Mouse (Mus musculus) lung, embryonic 14.5 days (tissue): ENCODE measurements around the gene Tfrc. TPM values are rescaled to one million over a fixed set of nuclear protein-coding genes. Genes with fewer than 3 reads are reported as not detected.

Experiments
- ATAC-seq: fragments of 200-750 bp; cut with Nextera tagmentation; 2 replicates; pipeline ENCODE4 v1.8.0; 2017; ENCODE audit warnings: mild to moderate bottlenecking, moderate TSS enrichment, moderate library complexity; ENCODE audit not compliant: insufficient read depth
- DNase-seq: peaks from one replicate; pipeline ENCODE4 v3.0.0-alpha.2; 2015
- H3K27ac ChIP-seq: fragments of 300-500 bp; sonication (generic); 2 replicates; pipeline ENCODE4 v1.5.1; 2014; ENCODE audit warnings: low read depth, mild to moderate bottlenecking, moderate library complexity
- H3K27me3 ChIP-seq: fragments of 300-500 bp; sonication (generic); 2 replicates; pipeline ENCODE4 v1.6.1; 2014; ENCODE audit warnings: low read length, control low read depth; ENCODE audit not compliant: insufficient read depth
- H3K36me3 ChIP-seq: fragments of 300-500 bp; sonication (generic); 2 replicates; pipeline ENCODE4 v1.6.1; 2014; ENCODE audit warnings: control low read depth; ENCODE audit not compliant: insufficient read depth
- H3K4me1 ChIP-seq: fragments of 300-500 bp; sonication (generic); 2 replicates; pipeline ENCODE4 v1.6.1; 2014; ENCODE audit warnings: antibody characterized with exemption, control low read depth; ENCODE audit not compliant: insufficient read depth
- H3K4me2 ChIP-seq: fragments of 300-500 bp; sonication (generic); 2 replicates; pipeline ENCODE4 v1.6.1; 2014; ENCODE audit warnings: mild to moderate bottlenecking
- H3K4me3 ChIP-seq: fragments of 300-500 bp; sonication (generic); 2 replicates; pipeline ENCODE4 v1.5.1; 2014; ENCODE audit warnings: low read depth, low read length
- H3K9ac ChIP-seq: fragments of 300-500 bp; sonication (generic); 2 replicates; pipeline ENCODE4 v1.6.1; 2014
- H3K9me3 ChIP-seq: fragments of 300-500 bp; sonication (generic); 2 replicates; pipeline ENCODE4 v1.6.1; 2016; ENCODE audit warnings: low read depth, low read length, control low read depth
- CTCF ChIP-seq: IDR thresholded peaks from 2 replicates; pipeline ENCODE4 v1.5.1; 2016; ENCODE audit warnings: antibody characterized with exemption, low read depth
- WGBS: fragments of 180-500 bp; shearing (Covaris S2); extraction: QIAGEN DNeasy Blood & Tissue Kit; methylation state at CpG from one replicate; pipeline ENCODE4 v1.1.7; 2014; 5-methylcytosine and 5-hydroxymethylcytosine counted together
- polyA plus RNA-seq: library from polyadenylated mRNA; unstranded; fragments of >200 nt; fragmentation: Nextera tagmentation; extraction: Ambion mirVana; gene quantifications from 2 replicates; pipeline ENCODE4 v1.2.1, GENCODE M21; 2014

Gene Tfrc
- polyA plus RNA-seq, result 64.5 and 71.2 TPM in 2 replicates

DNA sequence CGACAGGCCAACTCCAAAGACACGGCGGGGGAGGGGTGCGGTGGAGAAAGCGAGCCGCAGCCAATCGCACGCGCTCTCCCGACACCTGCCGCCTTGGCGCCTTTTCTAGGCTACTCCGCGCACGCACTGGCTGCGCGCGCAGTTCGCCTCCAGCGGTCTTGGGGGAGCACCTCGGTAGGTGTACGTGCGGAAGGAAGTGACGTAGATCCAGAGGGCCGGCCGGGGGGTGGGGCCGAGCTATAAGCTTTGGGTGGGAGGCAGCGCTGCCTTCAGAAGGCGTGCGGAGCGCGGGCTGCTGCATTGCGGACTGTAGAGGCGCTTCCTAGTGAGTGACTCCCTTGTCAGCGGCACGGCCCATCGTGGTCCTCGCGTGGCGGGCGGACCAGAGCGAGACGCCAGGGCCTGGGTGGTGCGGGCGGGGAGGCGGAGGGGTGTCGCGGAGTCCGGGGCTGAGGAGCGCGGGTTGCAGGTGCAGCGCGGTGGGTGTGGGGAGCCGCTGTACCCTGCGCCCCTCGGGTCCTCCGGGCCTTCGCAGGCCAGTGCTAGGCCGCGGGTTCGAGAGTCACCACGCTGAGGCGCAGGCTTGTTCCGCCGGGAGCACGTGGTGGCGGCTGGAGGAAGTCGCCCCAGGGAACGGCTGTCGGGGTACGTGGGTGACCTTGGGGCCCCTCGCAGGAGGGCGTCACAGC lies at the start of gene Tfrc:
Gene Tfrc, plus strand, starts transcription at position 209 of the 689 bp plus-strand sequence.
- peak; percentile 99 for ATAC-seq

DNA sequence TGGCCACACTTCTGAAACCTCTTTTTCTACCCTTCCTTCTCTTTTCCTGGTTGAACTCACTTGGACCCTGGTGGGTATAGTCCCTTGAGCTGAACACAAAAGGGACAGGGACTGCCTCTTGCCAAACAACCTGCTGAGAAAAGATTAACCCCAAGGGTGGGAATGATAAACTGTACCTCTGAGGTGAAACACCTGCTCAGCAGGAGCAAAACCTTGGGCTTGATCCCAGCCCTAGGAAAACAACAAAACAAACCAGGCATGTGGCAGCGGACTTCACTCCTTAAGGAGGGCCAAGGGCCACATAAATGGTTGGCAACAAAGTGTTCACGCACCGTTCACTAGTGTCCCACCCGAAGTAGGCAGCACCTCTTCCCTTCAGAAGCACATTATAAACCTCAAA lies 49.2 kb upstream of the Tfrc start:
- H3K9ac ChIP-seq, result no peak overlapping the region
- ATAC-seq (no peak), DNase-seq (no peak)
- no peak overlapping the region for H3K4me3 ChIP-seq
- no peaks in the 10 kb centered on the region for H3K4me1 ChIP-seq
- H3K27me3 ChIP-seq, result no peaks in the 10 kb centered on the region
- H3K27ac ChIP-seq, result no peak overlapping the region
- no peak overlapping the region for H3K4me2 ChIP-seq
- no peaks in the 10 kb centered on the region for H3K9me3 ChIP-seq
- 79% methylated on average over 4 of the region's 4 CpGs for WGBS
- TF ChIP-seq CTCF, result no peak
- H3K36me3 ChIP-seq, result no peaks in the 10 kb centered on the region

More for the DNA sequence above, at the start of gene Tfrc:
- 0 out of 2 replicates have a peak, but pooled peaks cover 3% of the 10 kb centered on the region for H3K4me1 ChIP-seq
- DNase-seq, result peak; percentile 98
- H3K4me3 ChIP-seq, result peak within 1 kb of the TSS; percentile 84
- under 1% methylated on average over 72 of the region's 73 CpGs for WGBS
- no peak for TF ChIP-seq CTCF
- peak within 1 kb of the TSS; percentile 82 for H3K9ac ChIP-seq
- no peaks in the 10 kb centered on the region for H3K27me3 ChIP-seq
- H3K36me3 ChIP-seq, result 0 out of 2 replicates have a peak, but pooled peaks cover 4% of the 10 kb centered on the region
- peak within 1 kb of the TSS; percentile 89 for H3K4me2 ChIP-seq
- peak within 1 kb of the TSS; percentile 94 for H3K27ac ChIP-seq
- no peaks in the 10 kb centered on the region for H3K9me3 ChIP-seq

DNA sequence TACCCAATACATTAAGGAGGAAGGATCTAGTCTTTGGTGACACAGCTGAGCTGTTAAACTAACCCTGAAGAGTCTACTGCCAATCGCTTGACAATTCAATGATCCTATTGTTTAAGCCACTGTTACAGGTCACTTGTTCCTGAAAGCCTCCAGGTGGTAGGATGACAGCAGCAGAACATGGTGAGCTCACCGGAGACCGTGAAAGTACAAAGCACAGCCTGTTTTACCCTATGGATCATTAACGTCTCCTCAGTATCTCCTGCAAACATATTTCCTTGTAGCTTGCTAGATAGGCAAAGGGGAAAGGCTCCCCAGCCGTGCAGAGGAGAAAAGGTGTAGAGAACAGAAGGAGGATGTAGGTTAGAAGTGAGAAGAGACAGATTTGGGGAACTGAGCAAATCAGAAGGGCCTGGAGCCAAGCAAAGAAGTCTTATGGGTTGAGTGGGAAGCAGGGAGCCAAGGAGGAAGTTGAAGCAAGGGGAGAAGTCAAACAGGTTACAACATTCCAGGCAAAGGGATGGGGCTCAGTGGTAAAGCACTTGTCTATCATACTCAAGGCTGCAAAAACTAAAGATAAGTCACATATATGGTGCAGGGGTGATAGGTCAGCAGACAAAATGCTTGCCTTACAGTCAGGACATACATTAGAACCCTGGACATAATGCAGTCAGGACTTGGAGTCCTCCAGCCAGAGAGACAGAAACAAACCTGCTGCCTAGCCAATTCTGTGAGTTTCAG lies 45.5 kb upstream of the Tfrc start:
- Histone ChIP-seq H3K9me3 (no peaks in the 10 kb centered on the region), H3K36me3 (no peaks in the 10 kb centered on the region), H3K4me2 (no peak overlapping the region), H3K27ac (peak overlapping the region; percentile 46; the same call in 1 of the 2 replicates), H3K9ac (no peak overlapping the region), H3K4me3 (no peak overlapping the region), H3K27me3 (no peaks in the 10 kb centered on the region), H3K4me1 (no peaks in the 10 kb centered on the region)
- ATAC-seq (no peak), DNase-seq (peak; percentile 19)
- 66% methylated on average over 5 of the region's 5 CpGs for WGBS
- no peak for TF ChIP-seq CTCF

DNA sequence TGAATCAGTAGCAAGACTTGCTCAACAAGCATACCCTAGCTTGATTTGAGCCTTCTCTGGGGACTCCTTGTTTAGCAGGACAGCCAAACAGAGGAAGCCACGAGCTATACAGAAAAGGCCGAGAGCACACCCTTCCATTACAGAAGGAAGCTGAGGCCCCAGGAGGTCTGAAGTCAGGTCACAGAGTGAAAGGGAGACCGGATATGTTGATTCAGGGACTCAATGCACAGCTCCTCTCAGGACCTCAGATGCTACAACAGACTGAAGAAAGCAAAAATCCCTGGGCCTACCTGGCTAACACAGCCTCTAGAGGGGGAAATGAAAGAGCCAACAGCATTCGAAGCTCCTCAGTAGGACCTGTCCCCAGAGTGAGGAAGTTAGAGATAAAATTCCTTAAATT lies 41.4 kb upstream of the Tfrc start:
- WGBS, result 49% methylated on average over 4 of the region's 4 CpGs
- no peaks in the 10 kb centered on the region for H3K4me1 ChIP-seq
- no peaks in the 10 kb centered on the region for H3K36me3 ChIP-seq
- ATAC-seq (no peak), DNase-seq (no peak)
- no peak overlapping the region for H3K4me3 ChIP-seq
- no peak overlapping the region for H3K4me2 ChIP-seq
- H3K27me3 ChIP-seq, result no peaks in the 10 kb centered on the region
- no peak for TF ChIP-seq CTCF
- no peak overlapping the region for H3K9ac ChIP-seq
- H3K27ac ChIP-seq, result no peak overlapping the region
- no peaks in the 10 kb centered on the region for H3K9me3 ChIP-seq

DNA sequence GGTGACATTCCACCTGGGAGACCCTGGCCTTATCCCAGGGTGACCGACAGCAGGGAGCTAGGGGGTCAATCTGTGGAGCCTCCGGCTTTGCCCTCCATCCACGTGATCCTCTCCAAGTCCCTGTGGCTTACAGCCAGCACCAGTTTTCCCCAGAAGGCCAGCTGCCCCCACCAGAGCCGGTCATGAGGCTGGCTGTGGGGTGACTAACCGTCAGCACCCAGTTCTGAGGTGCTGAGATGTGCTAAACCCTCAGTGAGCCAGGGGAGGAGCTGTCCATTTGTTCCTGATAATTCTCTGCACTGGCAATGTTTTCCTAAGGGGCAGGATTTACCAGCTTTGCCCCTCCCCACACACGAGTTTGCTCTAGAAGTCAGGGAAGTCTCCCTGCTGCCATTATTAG lies 40.3 kb upstream of the Tfrc start:
- Histone ChIP-seq H3K9ac (no peak overlapping the region), H3K27me3 (no peaks in the 10 kb centered on the region), H3K4me1 (no peaks in the 10 kb centered on the region), H3K4me3 (no peak overlapping the region), H3K36me3 (no peaks in the 10 kb centered on the region), H3K4me2 (no peak overlapping the region), H3K9me3 (no peaks in the 10 kb centered on the region), H3K27ac (no peak overlapping the region)
- TF ChIP-seq CTCF, result no peak
- DNase-seq (no peak), ATAC-seq (no peak)
- WGBS, result 47% methylated on average over 6 of the region's 6 CpGs

DNA sequence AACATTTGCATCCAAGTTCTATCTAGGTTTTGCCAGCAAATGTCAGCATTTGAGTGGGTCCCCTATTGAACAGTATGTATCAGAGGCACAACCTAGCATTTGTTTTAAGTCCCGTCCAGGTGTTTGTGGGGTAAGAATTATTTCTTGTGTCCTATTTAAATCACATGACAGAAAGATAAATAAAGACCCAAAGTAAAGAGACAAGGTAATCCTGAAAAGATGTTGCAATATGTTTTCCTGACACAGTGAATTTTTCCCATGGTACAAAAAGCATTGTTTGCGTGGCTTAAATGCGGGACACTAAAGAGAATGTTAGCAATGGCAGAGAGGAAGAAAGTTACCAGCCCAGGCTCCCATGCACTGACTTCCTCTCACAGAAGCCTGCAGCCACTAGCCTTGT lies 38.7 kb upstream of the Tfrc start:
- Histone ChIP-seq H3K9ac (no peak overlapping the region), H3K27ac (no peak overlapping the region), H3K27me3 (no peaks in the 10 kb centered on the region), H3K36me3 (no peaks in the 10 kb centered on the region), H3K4me1 (no peaks in the 10 kb centered on the region), H3K4me3 (no peak overlapping the region), H3K4me2 (no peak overlapping the region), H3K9me3 (no peaks in the 10 kb centered on the region)
- 82% methylated on average over 3 of the region's 3 CpGs for WGBS
- no peak for DNase-seq
- TF ChIP-seq CTCF, result no peak
- ATAC-seq, result no peak

DNA sequence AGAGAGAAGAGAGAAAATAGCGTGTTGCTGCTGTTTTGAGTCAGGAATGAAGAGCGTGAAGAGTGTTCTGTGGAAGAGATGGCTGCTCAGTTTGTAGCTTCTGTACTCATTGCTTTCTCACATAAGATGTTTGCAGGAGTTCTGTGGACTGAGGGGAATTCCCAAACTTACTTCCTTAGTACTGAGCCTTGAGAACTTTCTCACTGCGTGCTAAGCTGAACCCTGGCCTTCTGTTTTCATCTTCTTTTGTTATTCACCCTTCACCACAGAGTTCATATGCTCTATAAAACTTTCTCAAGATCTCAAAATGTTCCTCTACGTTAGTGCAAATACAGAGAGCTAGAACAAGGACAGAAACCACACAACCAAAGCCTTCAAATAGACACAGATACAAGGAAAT lies 36.2 kb upstream of the Tfrc start:
- Histone ChIP-seq H3K9me3 (no peaks in the 10 kb centered on the region), H3K36me3 (no peaks in the 10 kb centered on the region), H3K27ac (no peak overlapping the region), H3K4me1 (no peaks in the 10 kb centered on the region), H3K4me3 (no peak overlapping the region), H3K9ac (no peak overlapping the region), H3K27me3 (no peaks in the 10 kb centered on the region), H3K4me2 (no peak overlapping the region)
- no peak for TF ChIP-seq CTCF
- ATAC-seq (no peak), DNase-seq (no peak)
- 80% methylated on average over 4 of the region's 4 CpGs for WGBS
